Mouse (Mus musculus): ENCODE results near the gene Mrpl39. TPM values are rescaled to one million over a fixed set of nuclear protein-coding genes. Genes with fewer than 3 reads are reported as not detected.

Gene Mrpl39
- polyA plus RNA-seq, 1 experiment from 2014 or later, result 40.2 TPM

- no peaks in the 10 kb centered on the region for H3K36me3 ChIP-seq (ENCODE audit: control insufficient read depth, insufficient read depth, low read length)
- H3K27ac ChIP-seq (ENCODE audit: low read depth, low read length), result no peak overlapping the region
- no peaks in the 10 kb centered on the region for H3K4me1 ChIP-seq (ENCODE audit: control insufficient read depth, insufficient read depth, low read length)
- no peak for ATAC-seq (ENCODE audit: low read depth)
- WGBS, result 79% methylated on average over 5 of the region's 5 CpGs
- H3K4me2 ChIP-seq (ENCODE audit: low read depth, low read length), result no peak overlapping the region
- no peaks in the 10 kb centered on the region for H3K9me3 ChIP-seq (ENCODE audit: control insufficient read depth, low read length)
- H3K9ac ChIP-seq (replicated peaks; ENCODE audit: low read depth, low read length), result no peak overlapping the region
- H3K27me3 ChIP-seq (ENCODE audit: control insufficient read depth, insufficient read depth, low read length), result no peaks in the 10 kb centered on the region
- no peak overlapping the region for H3K4me3 ChIP-seq (ENCODE audit: low read depth, low read length)
Measured at GRCm38 (mm10) chr16:84680760-84681159, 54.8 kb downstream of the Mrpl39 start.

DNA sequence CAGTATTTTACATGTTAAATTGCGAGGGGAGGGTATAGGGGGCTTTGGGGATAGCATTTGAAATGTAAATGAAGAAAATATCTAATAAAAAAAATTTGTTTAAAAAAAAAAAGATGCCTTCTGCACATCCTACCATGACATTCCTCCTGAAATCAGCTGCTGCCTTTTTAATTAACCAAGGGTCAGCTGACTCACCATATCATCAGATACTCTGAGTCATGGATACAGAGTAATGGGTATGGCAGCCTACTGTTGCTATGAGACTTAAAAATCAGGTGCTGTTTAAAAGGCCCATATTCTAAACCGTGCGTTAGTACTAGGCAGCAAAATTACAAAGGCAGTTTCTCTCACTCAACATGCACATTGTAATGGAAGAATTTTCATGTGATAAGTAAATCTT is 58.2 kb downstream of the Mrpl39 start:
- 85% methylated on average over 3 of the region's 3 CpGs for WGBS
- H3K36me3 ChIP-seq (ENCODE audit: control insufficient read depth, insufficient read depth, low read length), result no peaks in the 10 kb centered on the region
- H3K27ac ChIP-seq (ENCODE audit: low read depth, low read length), result no peak overlapping the region
- H3K9ac ChIP-seq (replicated peaks; ENCODE audit: low read depth, low read length), result no peak overlapping the region
- no peaks in the 10 kb centered on the region for H3K4me1 ChIP-seq (ENCODE audit: control insufficient read depth, insufficient read depth, low read length)
- no peaks in the 10 kb centered on the region for H3K27me3 ChIP-seq (ENCODE audit: control insufficient read depth, insufficient read depth, low read length)
- no peak overlapping the region for H3K4me3 ChIP-seq (ENCODE audit: low read depth, low read length)
- H3K9me3 ChIP-seq (ENCODE audit: control insufficient read depth, low read length), result no peaks in the 10 kb centered on the region
- H3K4me2 ChIP-seq (ENCODE audit: low read depth, low read length), result no peak overlapping the region
- ATAC-seq (ENCODE audit: low read depth), result no peak

MicroRNAs within 50 kb of the gene (microRNA counts, 519-probe panel; counts per million panel counts)
- 2,588 counts per million, percentile 12 among the panel's probes with 10 or more counts for microRNA mmu-miR-155

Small RNAs within 50 kb of the gene (microRNA-seq; reads per million reads assigned to microRNA genes)
- 67.1 reads per million, percentile 40 among the genes with 10 or more reads in this experiment for gene Mir155

Other genes with a start within 250 kb of the Mrpl39 start
- gene A730009L09Rik, start 220.6 kb downstream of the Mrpl39 start, polyA plus RNA-seq (2014; fragmentation: Nextera tagmentation; extraction: Ambion mirVana), result not detected in 2 replicates
- 31.0 and 33.3 TPM in 2 replicates for gene Jam2, start 38.4 kb upstream of the Mrpl39 start, polyA plus RNA-seq (2014; fragmentation: Nextera tagmentation; extraction: Ambion mirVana)
- gene Gabpa, start 99.2 kb upstream of the Mrpl39 start, polyA plus RNA-seq (2014; fragmentation: Nextera tagmentation; extraction: Ambion mirVana), result 20.5 and 23.6 TPM in 2 replicates
- gene Atp5j, start 99.9 kb upstream of the Mrpl39 start, polyA plus RNA-seq (2014; fragmentation: Nextera tagmentation; extraction: Ambion mirVana), result 749 and 863 TPM in 2 replicates